Mouse (Mus musculus): ENCODE data around the gene Tcea2. TPM values are rescaled to one million over a fixed set of nuclear protein-coding genes. Genes with fewer than 3 reads are reported as not detected.
A peak's percentile ranks its signal among the peaks of the same experiment; 100 is the strongest.

Gene Tcea2
- polyA plus RNA-seq, 1 experiment from 2014 or later: 21.8 TPM

- Histone ChIP-seq H3K27me3 (ENCODE audit: control insufficient read depth, insufficient read depth, low read length) (no peaks in the 10 kb centered on the region), H3K9me3 (ENCODE audit: control insufficient read depth, low read length) (no peaks in the 10 kb centered on the region), H3K9ac (ENCODE audit: low read length) (no peak overlapping the region), H3K4me2 (ENCODE audit: low read length) (no peak overlapping the region), H3K4me3 (ENCODE audit: control insufficient read depth in 1 of 2, insufficient read depth in 1 of 2, low read depth in 1 of 2, low read length in 2 of 2) (no peak overlapping the region), H3K27ac (replicated peaks in 1 of 2; ENCODE audit: control insufficient read depth in 1 of 2, insufficient read depth in 1 of 2, low read depth in 2 of 2, low read length in 2 of 2) (peak overlapping the region; percentile 84 to 86), H3K36me3 (ENCODE audit: control insufficient read depth, insufficient read depth, low read length) (no peaks in the 10 kb centered on the region), H3K4me1 (ENCODE audit: control insufficient read depth in 2 of 2, insufficient read depth in 2 of 2, low read length in 2 of 2) (peaks cover 5 to 6% of the 10 kb centered on the region in 2 experiments; a peak in 2 of 4 replicates)
- WGBS: 75% methylated on average over 3 of the region's 3 CpGs
- peak; percentile 18 for ATAC-seq (ENCODE audit: insufficient number of reproducible peaks, insufficient read depth, low FRiP score, low read depth)
These were observed 17.4 kb upstream of the Tcea2 start for GRCm38 (mm10) chr2:181662620-181663297.

- Histone ChIP-seq H3K4me1 (ENCODE audit: control insufficient read depth in 2 of 2, insufficient read depth in 2 of 2, low read length in 2 of 2) (peaks cover 5% of the 10 kb centered on the region in 2 experiments; a peak in 2 of 4 replicates), H3K27ac (replicated peaks in 1 of 2; ENCODE audit: control insufficient read depth in 1 of 2, insufficient read depth in 1 of 2, low read depth in 2 of 2, low read length in 2 of 2) (peak overlapping the region; percentile 84 to 86), H3K9ac (ENCODE audit: low read length) (no peak overlapping the region), H3K9me3 (ENCODE audit: control insufficient read depth, low read length) (no peaks in the 10 kb centered on the region), H3K4me2 (ENCODE audit: low read length) (no peak overlapping the region), H3K27me3 (ENCODE audit: control insufficient read depth, insufficient read depth, low read length) (0 out of 2 replicates have a peak, but pooled peaks cover under 1% of the 10 kb centered on the region), H3K4me3 (ENCODE audit: control insufficient read depth in 1 of 2, insufficient read depth in 1 of 2, low read depth in 1 of 2, low read length in 2 of 2) (no peak overlapping the region), H3K36me3 (ENCODE audit: control insufficient read depth, insufficient read depth, low read length) (no peaks in the 10 kb centered on the region)
- peak; percentile 53 for ATAC-seq (ENCODE audit: insufficient number of reproducible peaks, insufficient read depth, low FRiP score, low read depth)
- WGBS: 14% methylated on average over 4 of the region's 4 CpGs
These were observed 16.8 kb upstream of the Tcea2 start for GRCm38 (mm10) chr2:181663298-181663630.

- Histone ChIP-seq H3K4me3 (ENCODE audit: control insufficient read depth in 1 of 2, insufficient read depth in 1 of 2, low read depth in 1 of 2, low read length in 2 of 2) (peak overlapping the region; percentile 55), H3K36me3 (ENCODE audit: control insufficient read depth, insufficient read depth, low read length) (no peaks in the 10 kb centered on the region), H3K4me1 (ENCODE audit: control insufficient read depth in 2 of 2, insufficient read depth in 2 of 2, low read length in 2 of 2) (peaks cover 3 to 16% of the 10 kb centered on the region in 2 experiments), H3K4me2 (ENCODE audit: low read length) (peak overlapping the region; percentile 75), H3K27ac (replicated peaks in 1 of 2; ENCODE audit: control insufficient read depth in 1 of 2, insufficient read depth in 1 of 2, low read depth in 2 of 2, low read length in 2 of 2) (peak overlapping the region; percentile 10 to 74; a peak in 2 of 4 replicates), H3K9me3 (ENCODE audit: control insufficient read depth, low read length) (no peaks in the 10 kb centered on the region), H3K27me3 (ENCODE audit: control insufficient read depth, insufficient read depth, low read length) (peaks cover 58% of the 10 kb centered on the region), H3K9ac (ENCODE audit: low read length) (peak overlapping the region; percentile 76)
- WGBS: 3% methylated on average over 56 of the region's 56 CpGs
- no peak for ATAC-seq (ENCODE audit: insufficient number of reproducible peaks, insufficient read depth, low FRiP score, low read depth)
These were observed 9.7 kb upstream of the Tcea2 start for GRCm38 (mm10) chr2:181670285-181670912.

DNA sequence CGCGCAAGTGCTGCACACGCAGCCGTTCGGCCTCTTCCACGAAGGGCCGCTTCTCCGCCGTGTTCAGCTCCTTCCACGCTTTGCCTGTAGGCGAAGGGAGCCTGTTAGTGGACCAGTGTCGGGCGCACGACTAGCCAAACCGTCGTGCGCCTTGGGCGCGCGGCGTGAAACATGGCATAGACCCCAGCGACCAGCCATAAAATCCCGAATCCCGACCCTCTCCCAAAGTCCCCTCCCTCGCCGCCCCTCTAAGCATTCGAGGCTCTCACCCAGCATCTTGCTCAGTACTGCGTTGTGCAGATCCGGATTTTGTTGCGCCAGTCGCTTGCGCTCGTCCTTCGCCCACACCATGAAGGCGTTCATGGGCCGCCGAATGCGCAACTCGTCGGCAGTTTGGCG lies 9.2 kb upstream of the Tcea2 start:
- Histone ChIP-seq H3K27ac (replicated peaks in 1 of 2; ENCODE audit: control insufficient read depth in 1 of 2, insufficient read depth in 1 of 2, low read depth in 2 of 2, low read length in 2 of 2) (peak overlapping the region; percentile 38 to 74), H3K9me3 (ENCODE audit: control insufficient read depth, low read length) (no peaks in the 10 kb centered on the region), H3K4me3 (ENCODE audit: control insufficient read depth in 1 of 2, insufficient read depth in 1 of 2, low read depth in 1 of 2, low read length in 2 of 2) (peak overlapping the region; percentile 55), H3K9ac (ENCODE audit: low read length) (peak overlapping the region; percentile 76), H3K4me1 (ENCODE audit: control insufficient read depth in 2 of 2, insufficient read depth in 2 of 2, low read length in 2 of 2) (peaks cover 7 to 21% of the 10 kb centered on the region in 2 experiments), H3K27me3 (ENCODE audit: control insufficient read depth, insufficient read depth, low read length) (peaks cover 58% of the 10 kb centered on the region), H3K4me2 (ENCODE audit: low read length) (peak overlapping the region; percentile 75), H3K36me3 (ENCODE audit: control insufficient read depth, insufficient read depth, low read length) (no peaks in the 10 kb centered on the region)
- 1% methylated on average over 41 of the region's 41 CpGs for WGBS
- ATAC-seq (ENCODE audit: insufficient number of reproducible peaks, insufficient read depth, low FRiP score, low read depth): no peak

- Histone ChIP-seq H3K27ac (replicated peaks in 1 of 2; ENCODE audit: control insufficient read depth in 1 of 2, insufficient read depth in 1 of 2, low read depth in 2 of 2, low read length in 2 of 2) (peak within 1 kb of the TSS; percentile 38 to 74), H3K9me3 (ENCODE audit: control insufficient read depth, low read length) (no peaks in the 10 kb centered on the region), H3K9ac (ENCODE audit: low read length) (peak within 1 kb of the TSS; percentile 76), H3K4me3 (ENCODE audit: control insufficient read depth in 1 of 2, insufficient read depth in 1 of 2, low read depth in 1 of 2, low read length in 2 of 2) (peak within 1 kb of the TSS; percentile 55), H3K27me3 (ENCODE audit: control insufficient read depth, insufficient read depth, low read length) (peaks cover 58% of the 10 kb centered on the region), H3K36me3 (ENCODE audit: control insufficient read depth, insufficient read depth, low read length) (no peaks in the 10 kb centered on the region), H3K4me2 (ENCODE audit: low read length) (peak within 1 kb of the TSS; percentile 75), H3K4me1 (ENCODE audit: control insufficient read depth in 2 of 2, insufficient read depth in 2 of 2, low read length in 2 of 2) (peaks cover 7 to 21% of the 10 kb centered on the region in 2 experiments)
- under 1% methylated on average over 41 of the region's 43 CpGs for WGBS
- ATAC-seq (ENCODE audit: insufficient number of reproducible peaks, insufficient read depth, low FRiP score, low read depth): peak; percentile 14; the same call in 1 of the 2 replicates
These were observed 8.8 kb upstream of the Tcea2 start, which contains the start of gene Sox18 for GRCm38 (mm10) chr2:181671326-181671725. TSS of gene Sox18 (minus strand) at chr2:181671640.

DNA sequence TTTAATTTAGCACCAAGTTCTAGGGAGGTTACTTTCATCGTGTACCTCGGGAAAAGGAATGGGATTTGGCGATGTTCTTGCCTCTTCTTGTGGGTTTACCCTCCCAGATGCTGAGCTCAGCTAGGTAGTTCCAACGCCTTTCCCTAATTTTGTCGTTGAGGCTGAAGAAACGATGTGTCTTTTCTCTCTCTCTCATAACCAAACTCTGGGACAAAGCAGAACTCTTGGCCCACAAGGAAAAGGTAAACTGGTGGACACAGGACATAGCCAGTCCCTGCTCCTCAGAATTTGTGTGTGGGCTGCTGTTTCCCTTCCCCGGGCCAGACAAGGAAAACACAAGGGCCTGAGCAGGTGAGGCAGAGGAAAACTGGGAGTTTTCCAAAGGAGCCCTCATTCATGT lies 8.1 kb upstream of the Tcea2 start:
- peak overlapping the region in 1 of 2 experiments; percentile 55; a peak in 1 of 4 replicates for H3K4me3 ChIP-seq (ENCODE audit: control insufficient read depth in 1 of 2, insufficient read depth in 1 of 2, low read depth in 1 of 2, low read length in 2 of 2)
- H3K27ac ChIP-seq (replicated peaks in 1 of 2; ENCODE audit: control insufficient read depth in 1 of 2, insufficient read depth in 1 of 2, low read depth in 2 of 2, low read length in 2 of 2): no peak overlapping the region
- no peak for ATAC-seq (ENCODE audit: insufficient number of reproducible peaks, insufficient read depth, low FRiP score, low read depth)
- peaks cover 7 to 25% of the 10 kb centered on the region in 2 experiments for H3K4me1 ChIP-seq (ENCODE audit: control insufficient read depth in 2 of 2, insufficient read depth in 2 of 2, low read length in 2 of 2)
- H3K4me2 ChIP-seq (ENCODE audit: low read length): peak overlapping the region; percentile 75; the same call in 1 of the 2 replicates
- H3K9ac ChIP-seq (ENCODE audit: low read length): no peak overlapping the region
- no peaks in the 10 kb centered on the region for H3K36me3 ChIP-seq (ENCODE audit: control insufficient read depth, insufficient read depth, low read length)
- WGBS: 24% methylated on average over 7 of the region's 7 CpGs
- peaks cover 58% of the 10 kb centered on the region for H3K27me3 ChIP-seq (ENCODE audit: control insufficient read depth, insufficient read depth, low read length)
- no peaks in the 10 kb centered on the region for H3K9me3 ChIP-seq (ENCODE audit: control insufficient read depth, low read length)

GRCm38 (mm10) chr2:181673501-181673900 lies 6.6 kb upstream of the Tcea2 start:
- WGBS: 54% methylated on average over 1 of the region's 1 CpGs
- Histone ChIP-seq H3K9me3 (ENCODE audit: control insufficient read depth, low read length) (no peaks in the 10 kb centered on the region), H3K36me3 (ENCODE audit: control insufficient read depth, insufficient read depth, low read length) (no peaks in the 10 kb centered on the region), H3K27me3 (ENCODE audit: control insufficient read depth, insufficient read depth, low read length) (peaks cover 56% of the 10 kb centered on the region), H3K27ac (replicated peaks in 1 of 2; ENCODE audit: control insufficient read depth in 1 of 2, insufficient read depth in 1 of 2, low read depth in 2 of 2, low read length in 2 of 2) (0 out of 4 replicates have a peak overlapping the region, but pooled peaks of 1 of the 2 experiments have one; percentile 33), H3K9ac (ENCODE audit: low read length) (no peak overlapping the region), H3K4me2 (ENCODE audit: low read length) (no peak overlapping the region), H3K4me3 (ENCODE audit: control insufficient read depth in 1 of 2, insufficient read depth in 1 of 2, low read depth in 1 of 2, low read length in 2 of 2) (no peak overlapping the region), H3K4me1 (ENCODE audit: control insufficient read depth in 2 of 2, insufficient read depth in 2 of 2, low read length in 2 of 2) (peaks cover 11 to 26% of the 10 kb centered on the region in 2 experiments)
- ATAC-seq (ENCODE audit: insufficient number of reproducible peaks, insufficient read depth, low FRiP score, low read depth): no peak
